15 mouse cellular contexts compared by ENCODE assay signal in genomic region chr10:99222726-99223125, GRCm38 (mm10). TPM values are rescaled to one million over a fixed set of nuclear protein-coding genes. Genes with fewer than 3 reads are reported as not detected.
DNase-seq lines count a peak whose midpoint lies in the region; ATAC-seq and TF ChIP-seq lines count a peak whose summit lies in the region.
"Had no signal": no experiment of that assay in that cellular context is flagged by ENCODE, and none has a peak within 500 bp of the region (broad histone marks: within the 10 kb centered on the region; RNA-seq: fewer than 3 reads in every experiment).

No protein-coding gene starts in this region.

- TF ChIP-seq EP300 in stomach, postnatal 0 days (optimal IDR thresholded peaks at IDR 0.05): no peak

- TF ChIP-seq POLR2A in small intestine, adult 2 months (IDR thresholded peaks at IDR 0.05; ENCODE audit: low read depth, low read length): no peak

- no peak for ATAC-seq in stomach, embryonic 15.5 days (ENCODE audit: insufficient read depth, low FRiP score, low read depth)
- ATAC-seq in stomach, postnatal 0 days (ENCODE audit: low FRiP score, low TSS enrichment): no peak
- no peak for ATAC-seq in kidney, postnatal 0 days (replicated peaks; ENCODE audit: low FRiP score, low read depth)
- ATAC-seq: forebrain, embryonic 15.5 days had no signal

- peak; percentile 40 to 73 for DNase-seq in left cerebral cortex, adult 18-20 months (ENCODE audit: low spot score in 2 of 2)
- DNase-seq in left cerebral cortex, postnatal 4 days: no peak
- no peak for DNase-seq in stomach, postnatal 0 days (ENCODE audit: low spot score)
- DNase-seq in kidney, postnatal 0 days (ENCODE audit: low spot score): no peak
- DNase-seq in gastrocnemius, postnatal 4 days (ENCODE audit: low spot score in 2 of 2): no peak
- no peak for DNase-seq in cerebellum, adult 8-10 months
- DNase-seq: cerebellum, adult 11-12 months; embryo, embryonic 11 days; gastrocnemius, postnatal 25 days; liver, embryonic 13.5 days had no signal

- intact Hi-C loops in left cerebral cortex, postnatal 4 days (cut with DNase I): no loop called here

- 0 out of 2 replicates have a peak, but pooled peaks cover 3% of the 10 kb centered on the region for H3K4me1 ChIP-seq in stomach, embryonic 15.5 days
- H3K4me1 ChIP-seq in stomach, postnatal 0 days (replicated peaks; ENCODE audit: control insufficient read depth, insufficient read depth): no peaks in the 10 kb centered on the region; the same call in 1 of the 2 replicates
- H3K4me1 ChIP-seq in kidney, postnatal 0 days (replicated peaks; ENCODE audit: insufficient read depth, low read length): peaks cover 12% of the 10 kb centered on the region; the same call in 1 of the 2 replicates
- H3K4me1 ChIP-seq in small intestine, adult 2 months (ENCODE audit: control insufficient read depth, insufficient read depth, insufficient read length, low read length): peaks cover 16% of the 10 kb centered on the region; the same call in 1 of the 2 replicates
- H3K4me1 ChIP-seq: forebrain, embryonic 15.5 days had no signal

- no peak overlapping the region for H3K4me2 ChIP-seq in stomach, embryonic 15.5 days
- no peak overlapping the region for H3K4me2 ChIP-seq in stomach, postnatal 0 days (replicated peaks; ENCODE audit: low read depth)
- H3K4me2 ChIP-seq in kidney, postnatal 0 days (ENCODE audit: low read length): no peak overlapping the region
- H3K4me2 ChIP-seq: forebrain, embryonic 15.5 days; heart, embryonic 13.5 days; liver, embryonic 13.5 days had no signal

- H3K36me3 ChIP-seq in stomach, embryonic 15.5 days: no peaks in the 10 kb centered on the region
- no peaks in the 10 kb centered on the region for H3K36me3 ChIP-seq in stomach, postnatal 0 days (ENCODE audit: control insufficient read depth, insufficient read depth, low read length)
- H3K36me3 ChIP-seq in kidney, postnatal 0 days (ENCODE audit: insufficient read depth, low read length): no peaks in the 10 kb centered on the region
- no peaks in the 10 kb centered on the region for H3K36me3 ChIP-seq in small intestine, adult 2 months (ENCODE audit: control insufficient read depth, insufficient read depth, low read length)
- H3K36me3 ChIP-seq: forebrain, embryonic 15.5 days; heart, embryonic 13.5 days; hindbrain, embryonic 10.5 days; liver, embryonic 13.5 days had no signal

- no peaks in the 10 kb centered on the region for H3K27me3 ChIP-seq in stomach, embryonic 15.5 days (replicated peaks)
- no peaks in the 10 kb centered on the region for H3K27me3 ChIP-seq in stomach, postnatal 0 days (ENCODE audit: control insufficient read depth, insufficient read depth, low read length)
- no peaks in the 10 kb centered on the region for H3K27me3 ChIP-seq in kidney, postnatal 0 days (ENCODE audit: insufficient read depth, low read length)
- H3K27me3 ChIP-seq in small intestine, adult 2 months (ENCODE audit: control insufficient read depth, insufficient read depth, low read length): no peaks in the 10 kb centered on the region
- H3K27me3 ChIP-seq: forebrain, embryonic 15.5 days; heart, embryonic 13.5 days had no signal

- no peak overlapping the region for H3K4me3 ChIP-seq in stomach, embryonic 15.5 days (replicated peaks)
- no peak overlapping the region for H3K4me3 ChIP-seq in stomach, postnatal 0 days (ENCODE audit: low read depth, low read length)
- H3K4me3 ChIP-seq in kidney, postnatal 0 days (replicated peaks; ENCODE audit: low read depth, low read length): no peak overlapping the region
- H3K4me3 ChIP-seq in small intestine, adult 2 months (ENCODE audit: low read depth, low read length): no peak overlapping the region
- H3K4me3 ChIP-seq: forebrain, embryonic 15.5 days; heart, embryonic 13.5 days; hindbrain, embryonic 10.5 days; liver, embryonic 13.5 days had no signal

- no peak for TF ChIP-seq CTCF in stomach, postnatal 0 days (IDR thresholded peaks at IDR 0.05; ENCODE audit: low read depth)
- no peak for TF ChIP-seq CTCF in kidney, postnatal 0 days (IDR thresholded peaks at IDR 0.05; ENCODE audit: low read depth)
- TF ChIP-seq CTCF in small intestine, adult 2 months (IDR thresholded peaks at IDR 0.05; ENCODE audit: extremely low read depth, insufficient read length, insufficient replicate concordance, low read depth, low read length): no peak

- H3K9ac ChIP-seq in stomach, embryonic 15.5 days: no peak overlapping the region
- H3K9ac ChIP-seq in stomach, postnatal 0 days (ENCODE audit: low read length): no peak overlapping the region
- H3K9ac ChIP-seq in kidney, postnatal 0 days (ENCODE audit: low read depth, low read length): no peak overlapping the region
- H3K9ac ChIP-seq: forebrain, embryonic 15.5 days; heart, embryonic 13.5 days; liver, embryonic 13.5 days had no signal

- 64% methylated on average over 5 of the region's 5 CpGs for WGBS in stomach, embryonic 15.5 days
- 56% methylated on average over 5 of the region's 5 CpGs for WGBS in stomach, postnatal 0 days
- WGBS in kidney, postnatal 0 days: 56% methylated on average over 5 of the region's 5 CpGs
- 42% methylated on average over 5 of the region's 5 CpGs for WGBS in small intestine, adult 2 months

- peak overlapping the region; percentile 54; the same call in 1 of the 2 replicates for H3K27ac ChIP-seq in stomach, embryonic 15.5 days
- H3K27ac ChIP-seq in stomach, postnatal 0 days (replicated peaks): no peak overlapping the region
- peak overlapping the region; percentile 76; the same call in 1 of the 2 replicates for H3K27ac ChIP-seq in kidney, postnatal 0 days
- peak overlapping the region; percentile 89 for H3K27ac ChIP-seq in small intestine, adult 2 months (ENCODE audit: insufficient read depth, low read depth, low read length)
- H3K27ac ChIP-seq: forebrain, embryonic 15.5 days; heart, embryonic 13.5 days; hindbrain, embryonic 10.5 days; liver, embryonic 13.5 days had no signal

- H3K9me3 ChIP-seq in stomach, embryonic 15.5 days: no peaks in the 10 kb centered on the region
- no peaks in the 10 kb centered on the region for H3K9me3 ChIP-seq in stomach, postnatal 0 days (ENCODE audit: control insufficient read depth, low read length)
- no peaks in the 10 kb centered on the region for H3K9me3 ChIP-seq in kidney, postnatal 0 days (replicated peaks; ENCODE audit: low read length)
- H3K9me3 ChIP-seq: forebrain, embryonic 15.5 days; heart, embryonic 13.5 days; hindbrain, embryonic 10.5 days; liver, embryonic 13.5 days had no signal

RNA-seq across cellular contexts. Expression of gene Dusp6, which starts 40.3 kb away (rescaled TPM):
- 100 to 1,000 TPM; 103 to 116 TPM for total RNA-seq in left cerebral cortex, adult 18-20 months (2021)
- 10 to 100 TPM; 52.6 to 53.1 TPM for total RNA-seq in left cerebral cortex, postnatal 4 days (2021)
- 35.3 and 36.3 TPM in 2 replicates for polyA plus RNA-seq in stomach, embryonic 15.5 days (2015; fragmentation: Nextera tagmentation; extraction: Ambion mirVana)
- 17.4 and 18.7 TPM in 2 replicates for polyA plus RNA-seq in stomach, postnatal 0 days (2015; fragmentation: Nextera tagmentation; extraction: Ambion mirVana)
- polyA plus RNA-seq in kidney, postnatal 0 days (2015; fragmentation: Nextera tagmentation; extraction: Ambion mirVana): 70.2 and 73.4 TPM in 2 replicates
- 28.7 and 98.8 TPM in 2 replicates for polyA plus RNA-seq in small intestine, adult 2 months (2012; rRNA removed)
- 10 to 100 TPM; 58.5 to 63.1 TPM for total RNA-seq in gastrocnemius, postnatal 4 days (2021)

Comparison
In these comparisons a context has a peak if more than half of its experiments do, and no peak if none do; other contexts are left out.
1. DNase-seq: peak in left cerebral cortex, adult 18-20 months (2 of 2); none in left cerebral cortex, postnatal 4 days (single experiment), stomach, postnatal 0 days (single experiment), kidney, postnatal 0 days (single experiment), gastrocnemius, postnatal 4 days (0 of 2) and cerebellum, adult 8-10 months (single experiment).